Mouse (Mus musculus): Measurements from ENCODE around the gene Grasp. TPM values are rescaled to one million over a fixed set of nuclear protein-coding genes. Genes with fewer than 3 reads are reported as not detected.

Grasp gene
- total RNA-seq, 2 experiments from 2014 or later, result 84.2 to 95.8 TPM

GRCm38 (mm10) chr15:101260387-101260786 is 36.4 kb downstream of the Grasp start:
- intact Hi-C loops (cut with DNase I), result no loop called here
- no peak for DNase-seq (ENCODE audit: low spot score in 2 of 2)

- DNase-seq (ENCODE audit: low spot score in 2 of 2), result peak in 1 of 2 experiments; percentile 70
- intact Hi-C loops (cut with DNase I), result no loop called here
Measured at GRCm38 (mm10) chr15:101260874-101261622, 37.1 kb downstream of the Grasp start.

- DNase-seq (ENCODE audit: low spot score in 2 of 2), result no peak
- intact Hi-C loops (cut with DNase I), result no loop called here
Measured at GRCm38 (mm10) chr15:101262502-101262901, 38.5 kb downstream of the Grasp start.

GRCm38 (mm10) chr15:101266132-101266963 is 42.4 kb downstream of the Grasp start:
- DNase-seq (ENCODE audit: low spot score in 2 of 2), result peak; percentile 92 to 96
- intact Hi-C loops (cut with DNase I), result loop anchor here (1.0 kb wide), 1 partner anchor 20 kb away; no protein-coding TSS in a partner anchor

GRCm38 (mm10) chr15:101267053-101268032 is 43.4 kb downstream of the Grasp start:
- intact Hi-C loops (cut with DNase I), result no loop called here
- DNase-seq (ENCODE audit: low spot score in 2 of 2), result no peak

GRCm38 (mm10) chr15:101270101-101270820 is 46.3 kb downstream of the Grasp start:
- no peak for DNase-seq (ENCODE audit: low spot score in 2 of 2)
- intact Hi-C loops (cut with DNase I), result no loop called here

GRCm38 (mm10) chr15:101271107-101271506 is 47.1 kb downstream of the Grasp start:
- intact Hi-C loops (cut with DNase I), result no loop called here
- DNase-seq (ENCODE audit: low spot score in 2 of 2), result no peak

GRCm38 (mm10) chr15:101271513-101271912 is 47.5 kb downstream of the Grasp start:
- no peak for DNase-seq (ENCODE audit: low spot score in 2 of 2)
- intact Hi-C loops (cut with DNase I), result no loop called here

- intact Hi-C loops (cut with DNase I), result no loop called here
- DNase-seq (ENCODE audit: low spot score in 2 of 2), result no peak
Measured at GRCm38 (mm10) chr15:101274380-101274779, 50.4 kb downstream of the Grasp start.

- DNase-seq (ENCODE audit: low spot score in 2 of 2), result no peak
- intact Hi-C loops (cut with DNase I), result no loop called here
Measured at GRCm38 (mm10) chr15:101277351-101277899, 53.4 kb downstream of the Grasp start.

- DNase-seq (ENCODE audit: low spot score in 2 of 2), result no peak
- intact Hi-C loops (cut with DNase I), result no loop called here
Measured at GRCm38 (mm10) chr15:101278589-101278988, 54.6 kb downstream of the Grasp start.

- intact Hi-C loops (cut with DNase I), result no loop called here
- no peak for DNase-seq (ENCODE audit: low spot score in 2 of 2)
Measured at GRCm38 (mm10) chr15:101279430-101279999, 55.5 kb downstream of the Grasp start.

Small RNA genes within 50 kb of the gene (microRNA-seq; reads per million reads assigned to microRNA genes)
- gene Mir6962, result 5.2 to 7.1 reads per million in 2 experiments

Other genes starting within 250 kb of the Grasp start
- gene Gm47841, start 176.8 kb upstream of the Grasp start, total RNA-seq (2021), result not detected
- 1 to 10 TPM; 1.5 to 1.8 TPM for gene Fignl2, start 145.6 kb upstream of the Grasp start, total RNA-seq (2021)
- gene Ankrd33, start 108.4 kb upstream of the Grasp start, total RNA-seq (2021), result not detected
- gene Acvrl1, start 95.7 kb upstream of the Grasp start, total RNA-seq (2021), result 10 to 100 TPM; 12.3 to 12.5 TPM
- 100 to 1,000 TPM; 109 to 112 TPM for gene Acvr1b, start 50.1 kb upstream of the Grasp start, total RNA-seq (2021)
- 100 to 1,000 TPM; 111 to 133 TPM for gene Nr4a1, start 30.1 kb downstream of the Grasp start, total RNA-seq (2021)
- gene Atg101, start 60.1 kb downstream of the Grasp start, total RNA-seq (2021), result 10 to 100 TPM; 40.3 to 43.6 TPM
- not detected for gene 6030408B16Rik, start 69.0 kb downstream of the Grasp start, total RNA-seq (2021)
- 1 to 10 TPM; 2.2 to 2.4 TPM for gene Krt80, start 146.0 kb downstream of the Grasp start, total RNA-seq (2021)
- gene Krt7, start 186.9 kb downstream of the Grasp start, total RNA-seq (2021), result under 1 TPM; 0.09 to 0.21 TPM
- not detected for gene Krt87, start 214.6 kb downstream of the Grasp start, total RNA-seq (2021)
- gene Krt88, start 223.6 kb downstream of the Grasp start, total RNA-seq (2021), result not detected
- not detected for gene Krt81, start 239.6 kb downstream of the Grasp start, total RNA-seq (2021)
- not detected for gene Krt86, start 249.3 kb downstream of the Grasp start, total RNA-seq (2021)